29 mouse cellular contexts compared by ENCODE assay signal in genomic region chr9:44047571-44048490, GRCm38 (mm10). TPM values are rescaled to one million over a fixed set of nuclear protein-coding genes. Genes with fewer than 3 reads are reported as not detected.
DNase-seq lines count a peak whose midpoint lies in the region; TF ChIP-seq lines count a peak whose summit lies in the region.
"Had no signal": no experiment of that assay in that cellular context is flagged by ENCODE, and none has a peak within 500 bp of the region (broad histone marks: within the 10 kb centered on the region; RNA-seq: fewer than 3 reads in every experiment).

No protein-coding gene starts in this region.

- H3K27me3 ChIP-seq in thymus, adult 2 months (ENCODE audit: control insufficient read depth, insufficient read depth, low read length) = no peaks in the 10 kb centered on the region

- peak overlapping the region; percentile 99 for H3K4me3 ChIP-seq in thymus, adult 2 months (ENCODE audit: control insufficient read depth, insufficient read depth, low read length)
- no peak overlapping the region for H3K4me3 ChIP-seq in olfactory bulb, adult 2 months (ENCODE audit: insufficient read depth, low read depth, low read length)
- H3K4me3 ChIP-seq: heart, embryonic 10.5 days; hindbrain, embryonic 15.5 days; intestine, embryonic 15.5 days; kidney, embryonic 15.5 days; liver, embryonic 15.5 days; lung, embryonic 15.5 days; myocyte; neural tube, embryonic 13.5 days had no signal

- DNase-seq in heart, adult 11 months = peak; percentile 100
- DNase-seq in heart, postnatal 14 days = no peak
- DNase-seq in layer of hippocampus, adult 9-10 months (ENCODE audit: low spot score) = peak; percentile 100
- no peak for DNase-seq in layer of hippocampus, postnatal 14 days (ENCODE audit: low spot score in 2 of 2)
- DNase-seq in thymus, adult 2 months = no peak
- no peak for DNase-seq in thymus, postnatal 14 days
- DNase-seq: adrenal gland, postnatal 10 days; B cell, adult 2 months; cerebellum, adult 8-10 months; forebrain, postnatal 0 days; gastrocnemius, postnatal 36 days; kidney, postnatal 4 days; liver; lung, postnatal 36 days had no signal

- intact Hi-C loops in heart, postnatal 14 days (cut with DNase I) = no loop called here

- whole genome bisulfite sequencing in thymus, adult 2 months = 58% methylated on average over 14 of the region's 14 CpGs
- WGBS in olfactory bulb, adult 2 months = 82% methylated on average over 14 of the region's 14 CpGs

- peaks cover 49% of the 10 kb centered on the region for H3K36me3 ChIP-seq in thymus, adult 2 months (ENCODE audit: control insufficient read depth, insufficient read depth, low read length)
- H3K36me3 ChIP-seq: G1E; heart, embryonic 10.5 days; hindbrain, embryonic 15.5 days; intestine, embryonic 15.5 days; kidney, embryonic 15.5 days; liver, embryonic 15.5 days; lung, embryonic 15.5 days; neural tube, embryonic 13.5 days had no signal

- TF ChIP-seq CTCF in thymus, adult 2 months (IDR thresholded peaks at IDR 0.05; ENCODE audit: borderline replicate concordance, control insufficient read depth, extremely low read depth, insufficient read depth, low read length, poor library complexity) = no peak
- TF ChIP-seq CTCF in olfactory bulb, adult 2 months (IDR thresholded peaks at IDR 0.05; ENCODE audit: insufficient read depth, low read depth, low read length) = no peak

- peak overlapping the region; percentile 97 for H3K27ac ChIP-seq in thymus, adult 2 months (ENCODE audit: control insufficient read depth, insufficient read depth, low read length)
- peak overlapping the region; percentile 4; the same call in 1 of the 2 replicates for H3K27ac ChIP-seq in olfactory bulb, adult 2 months (ENCODE audit: insufficient read depth, low read depth, low read length)
- H3K27ac ChIP-seq: heart, embryonic 10.5 days; hindbrain, embryonic 15.5 days; intestine, embryonic 15.5 days; kidney, embryonic 15.5 days; liver, embryonic 15.5 days; lung, embryonic 15.5 days; neural tube, embryonic 13.5 days had no signal

- no peak for TF ChIP-seq POLR2A in thymus, adult 2 months (IDR thresholded peaks at IDR 0.05; ENCODE audit: control insufficient read depth, extremely low read depth, insufficient read depth, low read length, poor library complexity)
- TF ChIP-seq POLR2A in olfactory bulb, adult 2 months (IDR thresholded peaks at IDR 0.05; ENCODE audit: insufficient read depth, low read depth, low read length) = no peak

- peaks cover 34% of the 10 kb centered on the region for H3K4me1 ChIP-seq in thymus, adult 2 months (replicated peaks; ENCODE audit: control insufficient read depth, insufficient read depth, low read length)
- peaks cover 34% of the 10 kb centered on the region for H3K4me1 ChIP-seq in olfactory bulb, adult 2 months (ENCODE audit: control insufficient read depth, insufficient read depth, low read length)
- H3K4me1 ChIP-seq: liver, embryonic 15.5 days had no signal

RNA-seq across cellular contexts. Expression of gene Thy1, which starts 4.6 kb away (rescaled TPM):
- total RNA-seq in heart, postnatal 14 days (2021) = 10 to 100 TPM; 27.1 to 57.0 TPM
- total RNA-seq in layer of hippocampus, postnatal 14 days (2021) = 100 to 1,000 TPM; 779 TPM
- polyA plus RNA-seq in thymus, adult 2 months (2012; rRNA removed) = 3,068 and 3,478 TPM in 2 replicates
- 767 and 807 TPM in 2 replicates for polyA plus RNA-seq in olfactory bulb, adult 2 months (2012; ENCODE audit: insufficient read depth, insufficient read length, low replicate concordance, missing spikeins)
- total RNA-seq: CH12.LX, G1E had no signal
- polyA plus RNA-seq: forebrain, embryonic 11.5 days; G1E; myocyte had no signal

RNA-seq across cellular contexts. Expression of gene Usp2, which starts 19.0 kb away (rescaled TPM):
- 100 to 1,000 TPM; 149 to 157 TPM for total RNA-seq in heart, postnatal 14 days (2021)
- total RNA-seq in layer of hippocampus, postnatal 14 days (2021) = 10 to 100 TPM; 60.3 to 70.8 TPM
- 4.5 and 6.8 TPM in 2 replicates for polyA plus RNA-seq in thymus, adult 2 months (2012; rRNA removed)
- not detected in 2 replicates for polyA plus RNA-seq in olfactory bulb, adult 2 months (2012; ENCODE audit: insufficient read depth, insufficient read length, low replicate concordance, missing spikeins)

RNA-seq across cellular contexts. Expression of gene Mfrp, which starts 53.7 kb away (rescaled TPM):
- total RNA-seq in heart, postnatal 14 days (2021) = not detected
- total RNA-seq in layer of hippocampus, postnatal 14 days (2021) = 1 to 10 TPM in 1 of 2 experiments, under 1 TPM in 1; 0.33 to 8.6 TPM
- polyA plus RNA-seq in thymus, adult 2 months (2012; rRNA removed) = 0.09 TPM in 1 of 2 replicates, not detected in the other
- not detected in 2 replicates for polyA plus RNA-seq in olfactory bulb, adult 2 months (2012; ENCODE audit: insufficient read depth, insufficient read length, low replicate concordance, missing spikeins)
- total RNA-seq: CH12.LX; G1E; gastrocnemius, postnatal 36 days; hematopoietic stem cell, adult 5-6 weeks; megakaryocyte-erythroid progenitor cell, adult 5-6 weeks had no signal
- polyA plus RNA-seq: forebrain, embryonic 11.5 days; G1E; heart, embryonic 16.5 days; kidney, embryonic 15.5 days; liver, embryonic 15.5 days; neural tube, embryonic 13.5 days had no signal

RNA-seq across cellular contexts. Expression of gene C1qtnf5, which starts 59.2 kb away (rescaled TPM):
- 10 to 100 TPM; 15.2 to 19.5 TPM for total RNA-seq in heart, postnatal 14 days (2021)
- 10 to 100 TPM; 13.5 to 18.6 TPM for total RNA-seq in layer of hippocampus, postnatal 14 days (2021)
- 3.4 and 5.0 TPM in 2 replicates for polyA plus RNA-seq in thymus, adult 2 months (2012; rRNA removed)
- not detected in 2 replicates for polyA plus RNA-seq in olfactory bulb, adult 2 months (2012; ENCODE audit: insufficient read depth, insufficient read length, low replicate concordance, missing spikeins)
- total RNA-seq: CH12.LX; G1E; hematopoietic stem cell, adult 5-6 weeks; megakaryocyte-erythroid progenitor cell, adult 5-6 weeks had no signal

Comparison
In these comparisons a context has a peak if more than half of its experiments do, and no peak if none do; other contexts are left out.
1. DNase-seq: peak in heart, adult 11 months (single experiment) and layer of hippocampus, adult 9-10 months (single experiment); none in heart, postnatal 14 days (0 of 2), layer of hippocampus, postnatal 14 days (0 of 2), thymus, adult 2 months (single experiment) and thymus, postnatal 14 days (single experiment).
2. RNA of gene Thy1, which starts 4.6 kb away (total RNA-seq): 779 TPM in layer of hippocampus, postnatal 14 days; 27.1 to 57.0 TPM in heart, postnatal 14 days; every median in the first group is over 10 times any median in the second.